Mouse (Mus musculus): Measurements from ENCODE around the gene Kcnq4.

GRCm38 (mm10) chr4:120682168-120682567 is 66.2 kb downstream of the Kcnq4 start:
- TF ChIP-seq CTCF (IDR thresholded peaks at IDR 0.05), result peak; percentile 84
- TF ChIP-seq EP300 (IDR thresholded peaks at IDR 0.05), result no peak
